Mouse (Mus musculus) hindbrain, embryonic 12.5 days (tissue): Measurements from ENCODE around the gene Tmem19. TPM values are rescaled to one million over a fixed set of nuclear protein-coding genes. Genes with fewer than 3 reads are reported as not detected.
A peak's percentile ranks its signal among the peaks of the same experiment; 100 is the strongest.

Experiments
- ATAC-seq: fragments of 200-750 bp; cut with Nextera tagmentation; 2 replicates; pipeline ENCODE4 v1.8.0; 2017; ENCODE audit warnings: moderate TSS enrichment; ENCODE audit not compliant: low FRiP score
- H3K27ac ChIP-seq: fragments of 300-500 bp; sonication (generic); 2 replicates; pipeline ENCODE4 v1.5.1; 2016; ENCODE audit warnings: mild to moderate bottlenecking
- H3K27me3 ChIP-seq: fragments of 300-500 bp; sonication (generic); 2 replicates; pipeline ENCODE4 v1.6.1; 2016; ENCODE audit warnings: mild to moderate bottlenecking
- H3K36me3 ChIP-seq: fragments of 300-500 bp; sonication (generic); 2 replicates; pipeline ENCODE4 v1.6.1; 2016; ENCODE audit warnings: mild to moderate bottlenecking
- H3K4me1 ChIP-seq: fragments of 300-500 bp; sonication (generic); 2 replicates; pipeline ENCODE4 v1.6.1; 2016
- H3K4me2 ChIP-seq: fragments of 300-500 bp; sonication (generic); replicated peaks from 2 replicates; pipeline ENCODE4 v1.6.1; 2016; ENCODE audit warnings: mild to moderate bottlenecking
- H3K4me3 ChIP-seq: fragments of 300-500 bp; sonication (generic); 2 replicates; pipeline ENCODE4 v1.5.1; 2016; ENCODE audit warnings: mild to moderate bottlenecking
- H3K9ac ChIP-seq: fragments of 300-500 bp; sonication (generic); 2 replicates; pipeline ENCODE4 v1.6.1; 2016; ENCODE audit warnings: mild to moderate bottlenecking, moderate library complexity
- H3K9me3 ChIP-seq: fragments of 300-500 bp; sonication (generic); replicated peaks from 2 replicates; pipeline ENCODE4 v1.6.1; 2016; ENCODE audit warnings: mild to moderate bottlenecking
- WGBS: fragments of 180-500 bp; shearing (Covaris S2); methylation state at CpG from one replicate; pipeline ENCODE4 v1.1.7; 2016; 5-methylcytosine and 5-hydroxymethylcytosine counted together
- polyA plus RNA-seq: library from polyadenylated mRNA; unstranded; fragments of >200 nt; fragmentation: Nextera tagmentation; extraction: Ambion mirVana; gene quantifications from 2 replicates; pipeline ENCODE4 v1.2.1, GENCODE M21; 2016

Gene Tmem19
- polyA plus RNA-seq, 1 experiment from 2014 or later, result 44.6 TPM

DNA sequence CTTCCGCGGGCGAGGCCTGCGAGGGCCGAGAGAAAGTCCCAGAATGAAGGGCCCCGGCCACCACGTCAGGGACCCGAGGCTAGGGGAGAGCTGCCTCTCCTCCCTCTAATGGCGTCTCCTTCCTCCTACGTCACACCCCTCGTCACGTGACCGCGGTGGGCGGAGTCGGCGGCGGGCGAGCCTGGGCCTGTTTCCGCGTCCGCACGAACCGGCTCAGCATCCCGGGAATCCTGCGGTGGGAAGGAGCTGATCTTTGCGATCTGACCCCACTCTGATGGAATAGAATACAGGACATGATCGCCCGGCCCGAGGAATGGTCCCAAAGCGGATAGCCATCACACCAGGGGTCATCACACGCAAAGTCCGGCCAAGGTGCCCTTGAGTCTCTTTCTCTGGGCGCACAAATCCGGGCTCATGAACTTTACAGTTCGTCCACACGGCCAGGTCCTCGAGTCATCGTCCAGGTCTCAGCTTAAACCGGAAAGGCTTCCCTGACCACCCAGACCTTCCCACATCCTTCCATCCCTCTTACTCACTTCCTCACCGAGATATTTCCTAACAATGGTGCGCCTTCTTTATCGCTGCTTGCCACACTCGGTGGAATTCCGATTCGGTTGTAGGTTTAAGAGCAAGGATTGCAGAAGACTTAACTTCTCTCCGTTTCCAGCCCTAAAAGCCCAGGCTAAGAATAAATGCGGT lies 46.7 kb downstream of the Tmem19 start, which contains the start of gene Rab21:
Gene Rab21 (minus strand): TSS at position 122 of the 699 bp plus-strand sequence.
- 1% methylated on average over 47 of the region's 48 CpGs for WGBS
- H3K9me3 ChIP-seq, result no peaks in the 10 kb centered on the region
- no peaks in the 10 kb centered on the region for H3K27me3 ChIP-seq
- peaks cover 36% of the 10 kb centered on the region for H3K4me1 ChIP-seq
- H3K27ac ChIP-seq, result peak within 1 kb of the TSS; percentile 96
- H3K4me2 ChIP-seq, result peak within 1 kb of the TSS; percentile 71
- 0 out of 2 replicates have a peak, but pooled peaks cover 2% of the 10 kb centered on the region for H3K36me3 ChIP-seq
- peak; percentile 94 for ATAC-seq
- H3K4me3 ChIP-seq, result peak within 1 kb of the TSS; percentile 82
- peak within 1 kb of the TSS; percentile 92 for H3K9ac ChIP-seq

GRCm38 (mm10) chr10:115314582-115315452 lies 47.5 kb downstream of the Tmem19 start:
- WGBS, result 3% methylated on average over 38 of the region's 73 CpGs
- H3K36me3 ChIP-seq, result 0 out of 2 replicates have a peak, but pooled peaks cover 2% of the 10 kb centered on the region
- peak; percentile 71 for ATAC-seq

DNA sequence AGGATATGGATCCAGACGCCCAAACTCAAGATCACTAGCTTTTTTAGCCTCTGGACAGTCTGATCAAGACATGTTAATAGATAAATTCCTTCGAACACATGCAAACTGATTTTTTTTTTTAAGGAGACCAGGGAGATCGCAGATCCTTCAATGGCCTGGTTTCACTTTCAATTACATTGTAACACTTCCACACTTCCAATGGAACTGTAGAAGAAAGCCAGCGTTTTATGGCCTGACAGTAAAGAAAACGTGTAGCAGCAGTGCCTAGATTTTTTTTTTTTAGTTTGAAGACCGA lies 48.1 kb downstream of the Tmem19 start:
- no peak for ATAC-seq
- H3K4me2 ChIP-seq, result peak overlapping the region; percentile 71
- peaks cover 37% of the 10 kb centered on the region for H3K4me1 ChIP-seq
- 0 out of 2 replicates have a peak, but pooled peaks cover 2% of the 10 kb centered on the region for H3K36me3 ChIP-seq
- H3K9me3 ChIP-seq, result no peaks in the 10 kb centered on the region
- H3K27me3 ChIP-seq, result no peaks in the 10 kb centered on the region
- H3K27ac ChIP-seq, result no peak overlapping the region
- peak overlapping the region; percentile 92 for H3K9ac ChIP-seq
- peak overlapping the region; percentile 82 for H3K4me3 ChIP-seq
- 34% methylated on average over 6 of the region's 6 CpGs for WGBS

More at GRCm38 (mm10) chr10:115314582-115315452, 47.5 kb downstream of the Tmem19 start:
- Histone ChIP-seq H3K27ac (peak overlapping the region; percentile 96), H3K4me2 (peak overlapping the region; percentile 71), H3K9me3 (no peaks in the 10 kb centered on the region), H3K4me1 (peaks cover 37% of the 10 kb centered on the region), H3K4me3 (peak overlapping the region; percentile 82), H3K27me3 (no peaks in the 10 kb centered on the region), H3K9ac (peak overlapping the region; percentile 92)

DNA sequence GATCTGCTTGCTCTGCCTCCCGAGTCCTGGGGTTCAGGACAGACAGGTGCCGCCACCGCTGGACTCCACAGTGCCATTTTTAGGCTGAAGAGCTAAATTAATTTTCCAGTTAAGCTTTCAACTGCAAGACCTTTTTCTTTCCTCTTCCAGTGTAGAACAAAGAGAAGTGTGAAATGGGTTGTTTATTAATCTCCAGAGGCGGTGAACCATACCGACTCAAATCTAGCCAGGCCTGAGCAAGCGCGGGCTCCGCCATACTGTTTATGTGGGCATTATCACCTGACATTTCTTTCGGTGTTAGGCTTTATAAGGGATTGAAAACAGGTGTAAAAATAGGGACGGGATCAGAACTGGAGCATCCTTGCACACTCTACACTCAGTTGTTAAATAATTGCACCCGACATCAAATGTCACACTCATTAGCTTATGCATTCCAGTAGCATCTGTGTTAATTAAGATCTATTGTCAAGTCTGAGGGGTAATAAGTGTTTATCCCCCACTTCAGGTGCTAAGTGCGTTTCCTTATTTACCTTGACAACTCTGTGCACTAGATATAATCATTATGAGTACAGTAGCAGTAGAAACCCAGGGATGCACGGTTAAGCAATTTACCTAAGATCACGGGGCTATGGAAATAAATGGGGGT lies 48.5 kb downstream of the Tmem19 start:
- H3K4me1 ChIP-seq, result peaks cover 37% of the 10 kb centered on the region
- 0 out of 2 replicates have a peak, but pooled peaks cover 2% of the 10 kb centered on the region for H3K36me3 ChIP-seq
- no peak for ATAC-seq
- H3K4me2 ChIP-seq, result peak overlapping the region; percentile 71
- H3K27ac ChIP-seq, result no peak overlapping the region
- no peaks in the 10 kb centered on the region for H3K9me3 ChIP-seq
- H3K4me3 ChIP-seq, result peak overlapping the region; percentile 82
- H3K9ac ChIP-seq, result peak overlapping the region; percentile 92
- no peaks in the 10 kb centered on the region for H3K27me3 ChIP-seq
- WGBS, result 76% methylated on average over 14 of the region's 14 CpGs

DNA sequence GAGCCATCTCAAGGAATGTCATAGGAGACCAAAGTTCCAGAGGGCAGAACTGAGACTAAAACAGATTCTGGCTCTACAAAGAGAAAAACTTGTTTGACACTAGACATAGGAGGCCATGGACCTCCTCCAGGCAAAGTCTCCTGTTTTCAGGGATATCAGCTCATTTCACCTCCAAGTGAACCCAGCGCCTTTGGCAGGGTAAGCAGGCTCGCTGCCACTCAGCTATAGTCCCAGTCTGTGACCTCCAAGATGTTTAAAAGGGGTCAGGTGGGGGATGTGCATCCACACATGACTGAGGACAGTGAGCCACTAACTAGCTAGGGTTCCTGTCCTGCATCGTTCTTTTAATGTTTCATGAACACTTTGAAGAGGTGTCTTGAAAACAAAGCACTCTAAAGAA lies 49.6 kb downstream of the Tmem19 start:
- H3K36me3 ChIP-seq, result 0 out of 2 replicates have a peak, but pooled peaks cover 2% of the 10 kb centered on the region
- no peak overlapping the region for H3K9ac ChIP-seq
- no peak overlapping the region for H3K4me2 ChIP-seq
- H3K27me3 ChIP-seq, result no peaks in the 10 kb centered on the region
- no peaks in the 10 kb centered on the region for H3K9me3 ChIP-seq
- H3K27ac ChIP-seq, result no peak overlapping the region
- peaks cover 37% of the 10 kb centered on the region for H3K4me1 ChIP-seq
- ATAC-seq, result no peak
- WGBS, result 71% methylated on average over 3 of the region's 3 CpGs
- H3K4me3 ChIP-seq, result no peak overlapping the region

DNA sequence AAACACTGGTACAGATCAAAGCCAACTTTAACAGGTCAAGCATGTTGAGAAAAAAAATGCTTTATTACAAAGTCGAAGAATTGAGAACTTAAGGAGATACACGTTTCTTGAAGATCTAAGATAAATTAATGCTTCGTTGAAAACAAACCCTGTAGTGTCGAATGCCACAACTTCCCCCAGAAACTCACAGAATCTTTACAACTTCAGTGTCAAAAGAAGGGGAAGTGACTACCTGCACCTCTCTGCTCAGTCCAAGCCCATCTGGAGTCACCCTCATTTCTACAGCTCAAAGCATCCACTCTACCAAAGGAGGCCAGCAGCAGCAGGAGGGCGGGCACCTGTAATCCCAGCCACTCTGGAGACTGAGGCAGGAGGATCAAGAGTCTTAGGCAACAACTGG lies 50.1 kb downstream of the Tmem19 start:
- peaks cover 37% of the 10 kb centered on the region for H3K4me1 ChIP-seq
- H3K9ac ChIP-seq, result no peak overlapping the region
- no peak overlapping the region for H3K4me3 ChIP-seq
- 0 out of 2 replicates have a peak, but pooled peaks cover 2% of the 10 kb centered on the region for H3K36me3 ChIP-seq
- H3K4me2 ChIP-seq, result no peak overlapping the region
- 87% methylated on average over 5 of the region's 5 CpGs for WGBS
- no peaks in the 10 kb centered on the region for H3K27me3 ChIP-seq
- no peaks in the 10 kb centered on the region for H3K9me3 ChIP-seq
- ATAC-seq, result no peak
- H3K27ac ChIP-seq, result no peak overlapping the region

- H3K27ac ChIP-seq, result no peak overlapping the region
- no peak overlapping the region for H3K4me2 ChIP-seq
- no peak overlapping the region for H3K4me3 ChIP-seq
- no peak overlapping the region for H3K9ac ChIP-seq
- H3K4me1 ChIP-seq, result peaks cover 36% of the 10 kb centered on the region
- no peak for ATAC-seq
- no peaks in the 10 kb centered on the region for H3K27me3 ChIP-seq
- WGBS, result 89% methylated on average over 14 of the region's 14 CpGs
- H3K9me3 ChIP-seq, result no peaks in the 10 kb centered on the region
- 0 out of 2 replicates have a peak, but pooled peaks cover 2% of the 10 kb centered on the region for H3K36me3 ChIP-seq
These were observed 50.9 kb downstream of the Tmem19 start for GRCm38 (mm10) chr10:115311263-115311965.

- Histone ChIP-seq H3K4me3 (no peak overlapping the region), H3K36me3 (0 out of 2 replicates have a peak, but pooled peaks cover 2% of the 10 kb centered on the region), H3K4me1 (peaks cover 31% of the 10 kb centered on the region), H3K9ac (no peak overlapping the region), H3K4me2 (no peak overlapping the region), H3K9me3 (no peaks in the 10 kb centered on the region), H3K27me3 (no peaks in the 10 kb centered on the region), H3K27ac (no peak overlapping the region)
- ATAC-seq, result no peak
- 93% methylated on average over 4 of the region's 4 CpGs for WGBS
These were observed 53.1 kb downstream of the Tmem19 start for GRCm38 (mm10) chr10:115309191-115309590.

GRCm38 (mm10) chr10:115307331-115307875 lies 54.9 kb downstream of the Tmem19 start:
- peaks cover 13% of the 10 kb centered on the region; the same call in 1 of the 2 replicates for H3K36me3 ChIP-seq
- WGBS, result 96% methylated on average over 7 of the region's 7 CpGs
- no peaks in the 10 kb centered on the region for H3K27me3 ChIP-seq
- no peak for ATAC-seq
- H3K27ac ChIP-seq, result no peak overlapping the region
- no peak overlapping the region for H3K4me3 ChIP-seq
- H3K4me2 ChIP-seq, result no peak overlapping the region
- H3K9me3 ChIP-seq, result no peaks in the 10 kb centered on the region
- no peak overlapping the region for H3K9ac ChIP-seq
- peaks cover 13% of the 10 kb centered on the region for H3K4me1 ChIP-seq

DNA sequence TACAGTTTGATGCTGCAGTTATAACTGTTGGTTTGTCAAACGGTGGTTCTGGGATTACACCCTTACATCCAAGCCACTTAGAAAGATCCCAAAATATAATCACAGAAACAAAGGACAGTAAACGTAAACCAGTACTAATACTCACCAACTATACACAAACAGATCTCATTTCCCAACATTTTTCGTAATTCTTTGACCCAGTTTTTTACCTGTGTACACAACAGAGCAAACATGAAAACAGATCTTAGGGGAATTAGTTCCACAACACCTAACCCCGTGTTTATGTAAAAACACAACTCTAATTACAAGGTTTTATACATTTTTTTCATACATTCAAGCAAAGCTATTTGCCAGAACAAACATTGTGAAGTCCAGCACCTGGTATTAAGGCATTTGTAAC lies 63.6 kb downstream of the Tmem19 start:
- WGBS, result 93% methylated on average over 4 of the region's 4 CpGs
- Histone ChIP-seq H3K4me3 (no peak overlapping the region), H3K27ac (no peak overlapping the region), H3K9me3 (no peaks in the 10 kb centered on the region), H3K27me3 (no peaks in the 10 kb centered on the region), H3K36me3 (peaks cover 38% of the 10 kb centered on the region), H3K4me1 (no peaks in the 10 kb centered on the region), H3K4me2 (no peak overlapping the region), H3K9ac (no peak overlapping the region)
- ATAC-seq, result no peak

DNA sequence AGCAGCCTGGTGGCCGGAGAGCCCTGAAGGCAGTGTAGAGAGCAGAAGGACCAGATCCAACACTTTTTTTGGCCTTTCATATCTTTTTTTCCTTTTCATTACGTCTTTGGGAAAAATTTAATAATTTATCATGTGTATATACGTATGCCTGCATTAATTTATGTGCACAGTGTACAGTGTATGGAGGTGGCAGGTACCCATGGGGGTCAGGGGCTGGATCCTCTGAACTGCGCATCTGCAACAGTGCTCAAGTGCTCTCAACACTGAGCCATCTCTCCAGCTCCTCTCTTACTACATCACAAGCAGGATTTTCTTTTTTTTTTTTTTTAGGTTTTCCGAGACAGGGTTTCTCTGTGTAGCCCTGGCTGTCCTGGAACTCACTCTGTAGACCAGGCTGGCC lies 64.7 kb downstream of the Tmem19 start:
- H3K27ac ChIP-seq, result no peak overlapping the region
- H3K36me3 ChIP-seq, result peaks cover 42% of the 10 kb centered on the region
- H3K9me3 ChIP-seq, result no peaks in the 10 kb centered on the region
- H3K27me3 ChIP-seq, result no peaks in the 10 kb centered on the region
- H3K9ac ChIP-seq, result no peak overlapping the region
- 93% methylated on average over 5 of the region's 5 CpGs for WGBS
- H3K4me1 ChIP-seq, result no peaks in the 10 kb centered on the region
- no peak for ATAC-seq
- H3K4me2 ChIP-seq, result no peak overlapping the region
- H3K4me3 ChIP-seq, result no peak overlapping the region
